Mouse (Mus musculus) bone marrow, adult 2 months (tissue): ENCODE data around the gene Ifnab. TPM values are rescaled to one million over a fixed set of nuclear protein-coding genes. Genes with fewer than 3 reads are reported as not detected.

Experiments used
- H3K27ac ChIP-seq: fragments of 200-500 bp; 2 replicates; pipeline ENCODE4 v1.5.1; 2012; ENCODE audit warnings: low read depth, mild to moderate bottlenecking, control low read depth, inconsistent platforms, low read length; ENCODE audit not compliant: control insufficient read depth, poor library complexity, insufficient read depth
- H3K4me1 ChIP-seq: fragments of 200-500 bp; 2 replicates; pipeline ENCODE4 v1.6.1; 2011; ENCODE audit warnings: low read length; ENCODE audit not compliant: control insufficient read depth, insufficient read depth
- H3K4me3 ChIP-seq: fragments of 200-500 bp; replicated peaks from 2 replicates; pipeline ENCODE3; 2011; ENCODE audit warnings: mild to moderate bottlenecking, low read depth, low read length, control low read depth; ENCODE audit not compliant: control insufficient read depth
- CTCF ChIP-seq: fragments of 200-500 bp; IDR thresholded peaks from 2 replicates; pipeline ENCODE4 v1.5.1; 2011; ENCODE audit warnings: low read length, control low read depth; ENCODE audit not compliant: control insufficient read depth, insufficient read depth
- POLR2A ChIP-seq: fragments of 200-500 bp; IDR thresholded peaks from 2 replicates; pipeline ENCODE4 v1.6.1; 2011; ENCODE audit warnings: low read depth, mild to moderate bottlenecking, control low read depth, low read length, borderline replicate concordance; ENCODE audit not compliant: control insufficient read depth
- WGBS: fragments of 180-500 bp; shearing (Covaris S2); methylation state at CpG from one replicate; pipeline ENCODE4 v1.1.7; 2018; 5-methylcytosine and 5-hydroxymethylcytosine counted together
- polyA plus RNA-seq: library from polyadenylated mRNA; stranded (reverse); fragments of >200 nt; gene quantifications from 2 replicates; pipeline ENCODE4 v1.2.4, GENCODE M21; 2011; ENCODE audit warnings: low replicate concordance; ENCODE audit not compliant: missing spikeins, insufficient read depth, insufficient read length

The Ifnab gene
- polyA plus RNA-seq, 1 experiment: not detected

- Histone ChIP-seq H3K4me1 (no peaks in the 10 kb centered on the region), H3K27ac (no peak overlapping the region), H3K4me3 (no peak overlapping the region)
- TF ChIP-seq CTCF (no peak), POLR2A (no peak)
- WGBS: 45% methylated on average over 2 of the region's 2 CpGs
Measured at GRCm38 (mm10) chr4:88642526-88642925, 48.6 kb downstream of the Ifnab start.

DNA sequence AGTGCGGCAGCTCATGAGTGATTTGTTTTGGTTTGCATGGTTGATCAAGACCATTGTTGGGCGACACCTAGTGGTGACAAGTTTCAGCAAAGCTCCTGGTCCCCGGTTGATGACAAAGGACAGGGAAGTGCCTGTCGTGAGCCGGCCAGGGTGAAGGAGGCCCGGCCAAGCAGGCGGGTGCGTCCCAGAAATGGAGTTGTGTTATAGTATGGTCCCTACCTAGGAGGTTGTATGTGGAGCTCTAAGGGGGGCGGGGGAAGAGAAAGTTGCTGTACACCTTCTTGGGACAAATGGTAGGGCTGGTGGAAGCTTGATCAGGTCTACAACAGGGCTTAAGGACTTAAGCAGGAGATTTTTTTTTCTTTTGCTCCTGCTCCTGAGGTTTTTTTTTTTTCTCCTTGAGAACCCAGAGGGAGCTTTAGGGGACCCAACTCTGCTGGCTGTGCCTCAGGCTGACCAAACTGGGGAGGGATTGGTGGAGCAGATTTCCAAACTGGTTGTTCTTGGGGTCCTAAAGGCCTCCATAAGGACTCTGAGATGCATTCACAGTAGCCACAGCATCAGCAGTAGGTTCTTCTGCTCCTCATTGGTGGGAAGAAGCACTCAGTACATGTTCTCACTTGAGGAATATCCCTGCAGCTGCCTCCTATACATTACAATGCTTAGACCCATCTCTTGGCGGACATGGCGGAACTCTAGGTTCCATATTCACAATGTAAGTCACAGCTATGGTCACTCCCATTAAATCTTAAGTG, 49.9 kb downstream of the Ifnab start:
- WGBS: 12% methylated on average over 11 of the region's 11 CpGs
- no peak overlapping the region for H3K27ac ChIP-seq
- no peaks in the 10 kb centered on the region for H3K4me1 ChIP-seq
- peak; percentile 74 for TF ChIP-seq CTCF
- TF ChIP-seq POLR2A: no peak
- H3K4me3 ChIP-seq: peak overlapping the region; percentile 86

- TF ChIP-seq CTCF (no peak), POLR2A (no peak)
- WGBS: 13% methylated on average over 8 of the region's 8 CpGs
- Histone ChIP-seq H3K4me1 (no peaks in the 10 kb centered on the region), H3K27ac (no peak overlapping the region), H3K4me3 (peak overlapping the region; percentile 86)
Measured at GRCm38 (mm10) chr4:88640704-88641076, 50.5 kb downstream of the Ifnab start.

Other genes with a start within 250 kb of the Ifnab start
- not detected in 2 replicates for gene Ifnb1, start 168.6 kb downstream of the Ifnab start, polyA plus RNA-seq
- not detected in 2 replicates for gene Ifna15, start 133.1 kb downstream of the Ifnab start, polyA plus RNA-seq
- gene Ifna14, start 119.6 kb downstream of the Ifnab start, polyA plus RNA-seq: not detected in 2 replicates
- not detected in 2 replicates for gene Ifna9, start 99.0 kb downstream of the Ifnab start, polyA plus RNA-seq
- gene Ifna12, start 88.0 kb downstream of the Ifnab start, polyA plus RNA-seq: not detected in 2 replicates
- gene C87499, start 56.9 kb downstream of the Ifnab start, polyA plus RNA-seq: not detected in 2 replicates
- gene Ifna13, start 46.9 kb downstream of the Ifnab start, polyA plus RNA-seq: 1.9 TPM in 1 of 2 replicates, not detected in the other
- gene Ifna16, start 14.4 kb downstream of the Ifnab start, polyA plus RNA-seq: not detected in 2 replicates
- not detected in 2 replicates for gene Ifna2, start 7.4 kb downstream of the Ifnab start, polyA plus RNA-seq
- gene Gm26566, start 30.4 kb upstream of the Ifnab start, polyA plus RNA-seq: not detected in 2 replicates
- gene Klhl9, start 31.1 kb upstream of the Ifnab start, polyA plus RNA-seq: 10.8 and 18.3 TPM in 2 replicates
- gene Gm13271, start 63.5 kb upstream of the Ifnab start, polyA plus RNA-seq: not detected in 2 replicates
- not detected in 2 replicates for gene Gm13283, start 68.8 kb upstream of the Ifnab start, polyA plus RNA-seq
- not detected in 2 replicates for gene Gm13290, start 82.5 kb upstream of the Ifnab start, polyA plus RNA-seq
- gene Gm13289, start 85.6 kb upstream of the Ifnab start, polyA plus RNA-seq: not detected in 2 replicates
- not detected in 2 replicates for gene Gm13272, start 88.5 kb upstream of the Ifnab start, polyA plus RNA-seq
- gene Ifnz, start 90.8 kb upstream of the Ifnab start, polyA plus RNA-seq: not detected in 2 replicates
- not detected in 2 replicates for gene Gm13276, start 94.3 kb upstream of the Ifnab start, polyA plus RNA-seq
- not detected in 2 replicates for gene Gm13277, start 97.3 kb upstream of the Ifnab start, polyA plus RNA-seq
- gene Gm13278, start 100.2 kb upstream of the Ifnab start, polyA plus RNA-seq: not detected in 2 replicates
- gene Gm13275, start 103.1 kb upstream of the Ifnab start, polyA plus RNA-seq: not detected in 2 replicates
- not detected in 2 replicates for gene Gm13279, start 106.0 kb upstream of the Ifnab start, polyA plus RNA-seq
- not detected in 2 replicates for gene Gm13285, start 108.3 kb upstream of the Ifnab start, polyA plus RNA-seq
- not detected in 2 replicates for gene Gm13287, start 111.9 kb upstream of the Ifnab start, polyA plus RNA-seq
- not detected in 2 replicates for gene Gm13288, start 114.2 kb upstream of the Ifnab start, polyA plus RNA-seq
- not detected in 2 replicates for gene Ifna7, start 124.9 kb upstream of the Ifnab start, polyA plus RNA-seq
- gene Ifna11, start 128.6 kb upstream of the Ifnab start, polyA plus RNA-seq: not detected in 2 replicates
- gene Ifna6, start 136.1 kb upstream of the Ifnab start, polyA plus RNA-seq: not detected in 2 replicates
- gene Ifna5, start 144.2 kb upstream of the Ifnab start, polyA plus RNA-seq: not detected in 2 replicates
- not detected in 2 replicates for gene Ifna4, start 150.5 kb upstream of the Ifnab start, polyA plus RNA-seq
- not detected in 2 replicates for gene Ifna1, start 158.7 kb upstream of the Ifnab start, polyA plus RNA-seq
- not detected in 2 replicates for gene Ifne, start 188.8 kb upstream of the Ifnab start, polyA plus RNA-seq